Mouse (Mus musculus): ENCODE data around the gene Gna14. TPM values are rescaled to one million over a fixed set of nuclear protein-coding genes. Genes with fewer than 3 reads are reported as not detected.
A peak's percentile ranks its signal among the peaks of the same experiment; 100 is the strongest.

The Gna14 gene
- total and polyA plus RNA-seq, 3 experiments = not detected

GRCm38 (mm10) chr19:16490756-16491155, 55.2 kb downstream of the Gna14 start (continued):
- no peak for TF ChIP-seq MEF2A (IDR thresholded peaks at IDR 0.05; ENCODE audit: extremely low read depth, insufficient replicate concordance, low read depth, low read length, poor library complexity, severe bottlenecking)

GRCm38 (mm10) chr19:16491497-16491896, 55.9 kb downstream of the Gna14 start:
- Histone ChIP-seq H3K27me3 (ENCODE audit: control insufficient read depth in 1 of 2, insufficient read depth in 2 of 2, low read length in 2 of 2) (no peaks in the 10 kb centered on the region), H3K79me2 (ENCODE audit: control insufficient read depth, insufficient read depth, low read length, poor library complexity) (no peaks in the 10 kb centered on the region), H3K9ac (ENCODE audit: control insufficient read depth, low read depth, low read length, poor library complexity, severe bottlenecking) (no peak overlapping the region), H3K36me3 (ENCODE audit: control insufficient read depth in 1 of 2, insufficient read depth in 2 of 2, low read length in 2 of 2) (peaks cover 0 to 19% of the 10 kb centered on the region in 2 experiments; a peak in 2 of 4 replicates), H3K27ac (ENCODE audit: control insufficient read depth, low read depth, low read length) (peak overlapping the region; percentile 84; the same call in 1 of the 2 replicates), H3K4me1 (ENCODE audit: control insufficient read depth in 1 of 2, insufficient read depth in 2 of 2, low read length in 2 of 2) (peaks cover 7 to 33% of the 10 kb centered on the region in 2 experiments), H3K4me3 (ENCODE audit: control insufficient read depth in 1 of 2, insufficient read depth in 1 of 2, low read depth in 2 of 2, low read length in 2 of 2) (no peak overlapping the region), H3K9me3 (replicated peaks; ENCODE audit: insufficient read depth, low read length) (no peaks in the 10 kb centered on the region)
- DNase-seq (ENCODE audit: low read depth, low spot score) = no peak
- TF ChIP-seq KAT2A (conservative IDR thresholded peaks at IDR 0.05; ENCODE audit: low read depth, low read length) = no peak
- no peak for TF ChIP-seq GABPA (IDR thresholded peaks at IDR 0.05; ENCODE audit: low read depth, low read length)
- no peak for TF ChIP-seq UBTF (IDR thresholded peaks at IDR 0.05; ENCODE audit: borderline replicate concordance, insufficient read depth, low read depth, low read length)
- no peak for TF ChIP-seq HCFC1 (IDR thresholded peaks at IDR 0.05; ENCODE audit: low read depth, low read length)
- TF ChIP-seq MYC (IDR thresholded peaks at IDR 0.05; ENCODE audit: low read depth, low read length) = no peak
- TF ChIP-seq MAX (IDR thresholded peaks at IDR 0.05; ENCODE audit: low read length) = no peak
- TF ChIP-seq BHLHE40 (IDR thresholded peaks at IDR 0.05; ENCODE audit: borderline replicate concordance, low read depth, low read length) = no peak
- TF ChIP-seq POLR2AphosphoS5 (IDR thresholded peaks at IDR 0.05; ENCODE audit: borderline replicate concordance, low read depth, low read length) = no peak
- no peak for TF ChIP-seq ZC3H11A (IDR thresholded peaks at IDR 0.05; ENCODE audit: low read depth, low read length)
- TF ChIP-seq GATA1 (IDR thresholded peaks at IDR 0.05; ENCODE audit: low read depth, low read length) = no peak
- TF ChIP-seq NRF1 (IDR thresholded peaks at IDR 0.05; ENCODE audit: insufficient read depth, low read depth, low read length, poor library complexity, severe bottlenecking) = no peak
- TF ChIP-seq USF2 (IDR thresholded peaks at IDR 0.05; ENCODE audit: borderline replicate concordance in 1 of 2, insufficient read depth in 1 of 2, low read depth in 1 of 2, low read length in 2 of 2) = no peak
- TF ChIP-seq ZMIZ1 (IDR thresholded peaks at IDR 0.05; ENCODE audit: low read depth, low read length) = no peak
- no peak for TF ChIP-seq MAFK (IDR thresholded peaks at IDR 0.05; ENCODE audit: borderline replicate concordance, low read depth, low read length)
- no peak for TF ChIP-seq CTCF (IDR thresholded peaks at IDR 0.05 in 2 of 3, conservative IDR thresholded peaks at IDR 0.05 in 1 of 3; ENCODE audit: control insufficient read depth in 1 of 3, insufficient read depth in 1 of 3, low read depth in 2 of 3, low read length in 3 of 3, poor library complexity in 1 of 3, severe bottlenecking in 1 of 3)
- TF ChIP-seq TCF12 (IDR thresholded peaks at IDR 0.05; ENCODE audit: low read depth, low read length) = no peak

GRCm38 (mm10) chr19:16492453-16492852, 56.9 kb downstream of the Gna14 start:
- H3K79me2 ChIP-seq (ENCODE audit: control insufficient read depth, insufficient read depth, low read length, poor library complexity) = no peaks in the 10 kb centered on the region
- H3K9ac ChIP-seq (ENCODE audit: control insufficient read depth, low read depth, low read length, poor library complexity, severe bottlenecking) = no peak overlapping the region
- peak overlapping the region; percentile 84 for H3K27ac ChIP-seq (ENCODE audit: control insufficient read depth, low read depth, low read length)
- H3K4me3 ChIP-seq (ENCODE audit: control insufficient read depth in 1 of 2, insufficient read depth in 1 of 2, low read depth in 2 of 2, low read length in 2 of 2) = no peak overlapping the region
- no peaks in the 10 kb centered on the region for H3K9me3 ChIP-seq (replicated peaks; ENCODE audit: insufficient read depth, low read length)
- peak; percentile 51 for DNase-seq (ENCODE audit: low read depth, low spot score)
- H3K36me3 ChIP-seq (ENCODE audit: control insufficient read depth in 1 of 2, insufficient read depth in 2 of 2, low read length in 2 of 2) = peaks cover 0 to 19% of the 10 kb centered on the region in 2 experiments; a peak in 2 of 4 replicates
- TF ChIP-seq TCF12 (IDR thresholded peaks at IDR 0.05; ENCODE audit: low read depth, low read length) (peak; percentile 70), ZNF384 (IDR thresholded peaks at IDR 0.05; ENCODE audit: low read depth, low read length) (no peak), KAT2A (conservative IDR thresholded peaks at IDR 0.05; ENCODE audit: low read depth, low read length) (no peak), NRF1 (IDR thresholded peaks at IDR 0.05; ENCODE audit: insufficient read depth, low read depth, low read length, poor library complexity, severe bottlenecking) (no peak), JUND (IDR thresholded peaks at IDR 0.05; ENCODE audit: low read depth, low read length) (no peak), ETS1 (IDR thresholded peaks at IDR 0.05; ENCODE audit: low read depth, low read length) (peak; percentile 58; the same call in 1 of the 2 replicates), RCOR1 (IDR thresholded peaks at IDR 0.05; ENCODE audit: low read depth, low read length) (peak; percentile 62; the same call in 1 of the 2 replicates), GATA1 (IDR thresholded peaks at IDR 0.05; ENCODE audit: low read depth, low read length) (peak; percentile 80), ELF1 (IDR thresholded peaks at IDR 0.05; ENCODE audit: low read depth, low read length) (no peak), HCFC1 (IDR thresholded peaks at IDR 0.05; ENCODE audit: low read depth, low read length) (no peak), MAZ (IDR thresholded peaks at IDR 0.05; ENCODE audit: low read depth, low read length) (no peak), MYB (IDR thresholded peaks at IDR 0.05; ENCODE audit: low read depth, low read length) (peak; percentile 78), TBP (IDR thresholded peaks at IDR 0.05; ENCODE audit: low read depth, low read length) (no peak), GABPA (IDR thresholded peaks at IDR 0.05; ENCODE audit: low read depth, low read length) (no peak), EP300 (IDR thresholded peaks at IDR 0.05; ENCODE audit: low read depth in 1 of 2, low read length in 2 of 2) (peak; percentile 64 to 88; a peak in 3 of 4 replicates), POLR2AphosphoS2 (IDR thresholded peaks at IDR 0.05; ENCODE audit: low read length) (no peak), MEF2A (IDR thresholded peaks at IDR 0.05; ENCODE audit: extremely low read depth, insufficient replicate concordance, low read depth, low read length, poor library complexity, severe bottlenecking) (no peak)
- peaks cover 7 to 33% of the 10 kb centered on the region in 2 experiments for H3K4me1 ChIP-seq (ENCODE audit: control insufficient read depth in 1 of 2, insufficient read depth in 2 of 2, low read length in 2 of 2)
- H3K27me3 ChIP-seq (ENCODE audit: control insufficient read depth in 1 of 2, insufficient read depth in 2 of 2, low read length in 2 of 2) = no peaks in the 10 kb centered on the region
